Mouse (Mus musculus) MN1 (cell line): ENCODE data around the gene Gfpt1.
A peak's percentile ranks its signal among the peaks of the same experiment; 100 is the strongest.

Source experiments
- DNase-seq: peaks from one replicate; pipeline ENCODE4 v3.0.0-alpha.2; 2016; ENCODE audit warnings: low spot score

Gene Gfpt1

DNA sequence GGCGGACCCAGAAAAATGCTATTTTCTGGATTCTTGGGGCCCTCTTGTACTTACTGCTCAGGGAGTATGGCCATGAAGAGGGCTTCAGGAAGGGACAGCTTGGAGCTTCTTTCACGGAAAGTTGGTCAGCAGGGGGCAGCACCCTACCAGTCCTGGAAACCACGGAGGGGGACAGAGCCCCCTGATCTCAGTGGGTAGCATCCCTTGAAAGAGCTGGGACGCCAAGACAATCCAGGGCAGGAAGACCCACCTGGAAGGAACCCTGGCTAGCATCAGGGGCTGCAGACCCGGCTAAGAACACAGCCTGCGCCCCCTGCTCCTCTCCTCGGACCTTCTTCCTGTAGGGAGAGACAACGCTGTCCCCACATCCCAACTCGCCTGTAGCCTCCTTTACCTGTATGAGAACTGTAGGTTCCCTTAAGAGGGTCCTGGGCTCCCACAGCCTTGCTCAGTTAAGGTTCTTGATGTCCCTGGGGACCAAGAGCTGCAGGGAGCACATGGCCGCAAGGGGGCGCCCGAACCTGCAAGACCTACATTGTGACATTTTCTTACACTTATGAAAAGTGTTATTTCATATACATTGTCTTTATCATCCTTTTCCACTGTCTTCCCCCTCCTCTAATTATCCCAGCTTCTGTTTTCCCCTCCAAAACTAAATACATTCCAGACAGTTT lies 58.8 kb downstream of the Gfpt1 start:
- DNase-seq = peak; percentile 94

DNA sequence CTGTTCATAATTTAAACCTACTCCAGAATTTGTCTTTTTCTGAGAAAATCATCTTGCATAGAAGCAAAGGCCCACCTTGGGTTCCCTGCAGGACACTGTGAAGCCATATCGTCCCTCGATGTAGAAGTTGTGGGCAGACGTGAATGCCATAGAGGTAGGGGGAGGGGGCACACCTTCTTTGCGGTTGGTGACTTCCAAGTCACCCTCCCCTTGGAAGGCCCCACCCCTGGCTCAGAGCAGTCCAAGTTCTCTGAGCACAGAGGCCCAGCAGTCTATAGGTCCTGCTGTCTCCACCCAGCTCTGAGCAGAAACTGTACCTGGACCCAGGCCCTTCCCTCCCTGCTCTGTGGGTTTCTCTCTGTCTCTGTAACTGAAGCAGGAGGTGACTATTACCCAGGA lies 59.3 kb downstream of the Gfpt1 start:
- DNase-seq = no peak

DNA sequence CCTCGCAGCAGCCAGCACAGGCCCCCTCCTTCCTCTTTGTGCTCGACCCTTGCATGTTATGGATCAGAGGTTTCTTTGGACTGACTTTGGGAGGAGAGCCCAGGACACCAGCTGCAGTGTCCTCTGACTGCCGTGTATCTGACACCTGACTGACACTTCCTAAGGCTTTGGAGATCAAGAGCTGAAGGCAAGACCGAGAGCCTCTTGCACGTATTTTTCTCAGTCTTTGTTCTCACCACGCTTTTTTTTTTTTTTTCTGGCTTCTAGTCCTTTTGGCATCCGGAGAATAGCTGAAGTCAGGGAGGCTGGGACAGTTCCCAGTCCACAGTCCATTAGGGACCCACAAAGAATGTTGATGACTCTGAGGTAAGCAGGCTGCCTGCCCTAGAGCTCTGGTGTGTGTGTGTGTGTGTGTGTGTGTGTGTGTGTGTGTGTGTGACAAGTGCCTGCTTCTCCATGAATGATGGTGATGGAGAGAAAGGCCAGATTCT lies 59.8 kb downstream of the Gfpt1 start:
- peak; percentile 20 for DNase-seq

DNA sequence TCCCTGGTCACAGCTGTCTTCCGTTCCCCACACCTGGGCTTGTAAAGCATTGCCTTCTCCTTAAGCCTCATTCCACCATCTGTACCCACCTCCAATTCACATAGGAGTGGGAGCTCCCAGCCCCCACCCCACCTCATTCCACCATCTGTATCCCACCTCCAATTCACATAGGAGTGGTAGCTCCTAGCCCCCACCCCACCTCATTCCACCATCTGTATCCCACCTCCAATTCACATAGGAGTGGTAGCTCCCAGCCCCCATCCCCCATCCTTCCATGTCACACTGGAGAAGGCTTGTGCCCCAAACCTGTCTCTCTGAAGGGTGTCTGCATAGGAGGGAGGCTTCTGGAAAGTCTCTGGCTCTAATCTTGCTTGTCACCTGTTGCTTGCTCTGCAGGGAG lies 60.7 kb downstream of the Gfpt1 start:
- DNase-seq = no peak

DNA sequence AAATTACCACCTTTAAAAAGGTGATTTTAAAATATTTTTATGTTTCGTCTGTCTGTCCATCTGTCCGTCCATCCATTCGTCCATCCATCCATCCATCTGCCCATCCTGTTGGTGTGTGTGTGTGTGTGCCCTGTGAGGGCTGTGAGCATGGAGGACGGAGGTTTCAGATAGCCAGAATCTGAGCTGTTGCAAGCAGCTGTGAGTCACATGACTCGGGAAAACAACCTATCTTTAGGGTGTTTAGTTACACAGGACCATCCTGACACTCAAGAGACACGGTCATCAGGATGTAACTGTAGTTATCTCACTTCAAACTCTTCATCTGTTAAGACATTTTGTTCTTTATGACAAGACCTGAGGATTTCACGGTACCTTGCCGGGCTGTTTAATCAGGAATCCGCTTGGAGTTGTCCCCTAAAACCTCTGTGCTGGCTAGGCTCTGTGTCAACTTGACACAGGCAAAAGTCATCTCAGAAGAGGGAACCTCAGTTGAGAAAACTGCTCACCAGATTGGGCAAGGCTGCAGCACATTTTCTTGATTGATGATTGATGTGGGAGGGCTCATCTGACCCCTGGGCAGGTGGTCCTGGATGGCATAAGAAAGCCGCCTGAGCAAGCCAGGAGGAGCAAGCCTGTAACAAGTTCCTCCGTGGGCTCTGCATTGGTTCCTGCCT lies 61.6 kb downstream of the Gfpt1 start, which contains the start of gene D6Ertd527e:
Gene D6Ertd527e (plus strand): TSS at position 624 of the 674 bp plus-strand sequence.
- no peak for DNase-seq

DNA sequence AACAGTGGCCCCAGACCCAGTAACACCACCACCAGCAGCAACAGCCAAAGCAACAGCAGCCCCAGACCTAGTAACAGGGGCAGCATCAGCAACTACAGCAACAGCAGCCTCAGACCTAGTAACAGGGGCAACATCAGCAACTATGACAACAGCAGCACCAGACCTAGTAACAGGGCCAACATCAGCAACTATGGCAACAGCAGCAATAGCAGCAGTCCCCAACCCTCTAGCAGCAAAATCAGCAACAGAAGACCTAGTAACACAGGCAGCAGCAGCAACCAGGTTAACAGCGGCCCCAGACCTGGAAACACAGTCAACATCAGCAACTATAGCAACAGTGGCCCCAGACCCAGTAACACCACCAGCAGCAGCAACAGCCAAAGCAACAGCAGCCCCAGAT lies 68.8 kb downstream of the Gfpt1 start:
- DNase-seq = peak; percentile 41

DNA sequence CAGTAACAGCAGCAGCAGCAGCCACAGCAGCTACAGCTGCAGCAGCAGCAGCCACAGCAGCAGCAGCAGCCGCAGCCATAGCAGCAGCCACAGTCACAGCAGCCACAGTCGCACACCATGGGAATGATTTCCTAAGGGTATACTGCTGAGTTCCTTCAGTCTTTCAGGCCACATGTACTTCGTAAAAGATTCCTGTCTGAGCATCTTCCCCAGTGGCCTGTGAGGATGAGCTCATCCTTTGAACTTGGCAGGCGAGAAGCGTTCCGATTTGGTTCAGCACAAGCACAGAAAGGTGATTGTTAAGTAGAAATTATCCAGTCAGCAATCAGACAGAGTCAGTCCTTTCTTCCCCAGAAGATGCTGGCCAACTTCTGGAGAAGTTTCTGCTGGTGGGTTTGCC lies 69.5 kb downstream of the Gfpt1 start:
- DNase-seq = peak; percentile 67

DNA sequence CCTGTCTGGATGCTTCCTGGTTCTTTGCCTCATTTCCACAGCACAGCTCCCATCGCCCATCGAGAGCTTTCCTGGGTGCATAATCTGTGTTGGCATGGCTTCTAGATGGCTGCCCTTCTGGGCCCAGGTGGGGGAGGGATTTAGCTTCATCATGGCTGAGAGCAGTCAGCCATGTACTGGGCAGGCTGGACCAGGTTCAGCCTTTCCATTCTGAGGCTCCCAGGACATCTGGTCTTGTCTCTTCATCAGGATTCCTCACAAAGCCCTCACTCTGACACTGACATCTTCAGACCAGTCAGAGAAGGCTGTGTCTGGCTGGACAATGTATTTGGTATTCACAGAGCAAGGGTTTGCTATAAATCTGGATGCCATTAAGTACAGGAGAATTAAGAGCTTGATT lies 73.3 kb downstream of the Gfpt1 start:
- no peak for DNase-seq

DNA sequence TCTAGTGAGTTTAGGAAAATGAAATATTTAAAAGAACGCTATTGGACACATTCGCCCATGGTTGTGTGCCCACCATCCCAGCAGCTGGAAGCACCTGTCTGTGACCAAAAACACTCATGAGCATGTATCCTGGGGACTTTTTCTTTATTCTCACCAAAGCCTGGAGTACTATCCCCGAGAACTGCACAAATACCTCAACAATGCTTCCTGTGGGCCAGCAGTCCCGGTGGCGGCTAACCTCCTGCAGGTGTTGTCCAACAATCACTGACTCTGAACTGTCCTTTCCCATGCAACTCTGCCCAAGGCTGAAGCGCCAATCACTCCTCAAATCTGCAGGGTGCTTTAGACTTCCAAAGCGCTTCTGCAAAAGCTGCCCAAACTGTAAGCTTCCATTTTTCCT lies 74.0 kb downstream of the Gfpt1 start:
- DNase-seq = no peak

DNA sequence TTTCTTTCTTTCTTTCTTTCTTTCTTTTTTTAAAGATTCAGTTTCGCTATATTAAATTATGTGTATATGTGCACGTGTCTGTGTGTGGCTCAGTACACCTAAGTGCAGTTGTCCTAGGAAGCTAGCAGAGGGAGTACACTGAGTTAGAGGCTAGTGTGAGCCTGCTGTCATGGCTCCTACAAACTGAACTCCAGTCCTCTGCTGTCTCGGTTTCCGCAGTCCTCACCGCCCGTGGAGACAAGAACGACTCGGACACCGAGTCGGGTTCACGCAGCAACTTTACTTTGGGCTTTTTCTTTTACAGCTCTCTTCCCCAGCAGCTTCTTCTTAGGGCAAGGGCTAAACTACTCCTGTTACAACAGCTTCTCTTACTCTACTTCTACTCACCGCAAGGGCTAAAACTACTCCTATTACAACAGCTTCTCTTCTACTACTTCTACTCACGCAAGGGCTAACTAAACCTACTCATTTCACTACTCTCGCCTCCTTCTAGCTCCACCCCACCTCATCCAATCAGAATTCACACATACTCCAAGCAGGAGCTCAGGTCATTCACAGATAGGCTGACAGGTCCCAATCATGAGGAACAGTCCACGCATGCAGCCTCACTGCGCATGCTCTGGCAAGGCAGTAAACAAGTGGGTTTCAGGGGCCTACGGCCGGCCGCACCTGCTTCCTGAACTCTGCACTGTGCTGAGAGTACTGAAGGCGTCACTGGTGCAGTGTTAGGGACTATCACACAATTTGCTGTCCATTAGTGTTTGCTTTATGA lies 76.6 kb downstream of the Gfpt1 start:
- no peak for DNase-seq

DNA sequence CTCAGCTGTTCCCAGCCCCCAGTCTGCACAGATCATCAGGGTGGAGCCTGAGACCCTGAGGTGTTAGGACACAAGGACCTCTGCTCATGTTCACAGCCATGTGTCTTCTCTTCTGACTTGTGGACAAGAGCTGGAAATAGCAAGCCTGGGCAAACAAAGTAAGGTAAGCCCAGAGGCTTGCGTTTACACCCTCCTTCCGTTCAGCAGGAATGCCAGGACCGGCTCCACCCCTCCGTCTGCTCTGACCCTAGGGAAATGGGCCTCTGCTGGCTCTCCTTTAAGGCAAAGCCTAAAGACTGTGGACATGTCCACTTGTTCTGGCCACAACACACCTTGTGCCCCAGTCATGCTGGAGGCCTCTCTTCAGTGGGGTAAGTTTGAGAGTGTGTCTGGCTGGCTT lies 77.3 kb downstream of the Gfpt1 start:
- no peak for DNase-seq

DNA sequence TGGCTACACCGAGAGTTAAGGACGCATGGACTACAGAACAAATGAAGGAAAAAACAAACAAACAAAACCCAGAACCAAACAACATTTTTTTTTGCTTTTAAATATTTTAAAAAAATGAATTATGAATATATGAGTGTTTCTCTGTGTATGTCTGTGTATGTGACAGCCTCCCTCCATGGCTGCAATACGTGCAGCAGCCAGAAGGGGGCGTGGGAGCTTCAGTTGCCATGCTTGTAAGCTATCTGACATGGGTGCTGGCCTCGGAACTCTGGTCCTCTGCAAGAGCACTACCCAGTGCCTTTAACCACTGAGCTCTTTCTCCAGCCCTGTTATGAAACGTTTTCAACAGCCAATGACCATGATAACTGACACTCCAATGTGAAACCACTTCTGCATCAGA lies 78.0 kb downstream of the Gfpt1 start:
- DNase-seq = no peak

DNA sequence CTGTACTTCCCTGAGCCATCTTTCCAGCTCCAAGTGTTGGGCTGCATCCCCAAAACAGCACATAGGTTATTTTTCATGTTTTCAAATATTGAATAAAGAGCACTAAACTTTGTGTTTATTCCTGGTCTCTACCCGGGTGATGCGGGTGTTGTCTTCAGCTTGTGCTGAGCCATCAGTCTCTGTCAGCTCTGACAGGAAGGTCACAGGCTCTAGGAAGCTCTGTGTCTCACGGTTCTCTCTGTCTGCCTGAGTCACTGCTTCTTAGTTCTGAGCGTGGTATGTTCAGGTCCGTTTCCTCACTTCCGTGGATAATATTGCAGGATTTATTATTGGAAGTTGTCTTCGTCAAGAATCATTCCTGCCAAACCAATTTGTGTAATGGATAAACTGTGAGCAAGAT lies 79.3 kb downstream of the Gfpt1 start:
- DNase-seq = no peak

DNA sequence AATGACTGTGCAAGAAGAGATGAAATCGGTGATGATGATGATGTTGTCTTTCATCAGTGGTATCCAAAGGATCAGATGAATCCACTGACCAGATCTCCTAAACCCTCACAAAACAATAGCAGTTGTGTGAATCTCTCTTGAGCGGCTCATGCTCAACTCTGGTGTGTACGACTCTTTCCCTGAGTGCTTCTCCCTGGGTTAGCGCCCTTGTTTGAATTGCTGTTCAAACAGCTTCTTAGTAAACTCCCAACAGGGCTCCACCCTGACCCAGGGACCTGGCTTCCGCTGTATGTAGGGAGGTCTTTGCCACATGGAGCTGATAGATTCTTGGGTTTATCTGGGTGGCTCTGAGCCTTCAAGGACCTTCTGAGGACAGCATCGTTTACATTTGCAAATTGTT lies 80.8 kb downstream of the Gfpt1 start:
- no peak for DNase-seq

DNA sequence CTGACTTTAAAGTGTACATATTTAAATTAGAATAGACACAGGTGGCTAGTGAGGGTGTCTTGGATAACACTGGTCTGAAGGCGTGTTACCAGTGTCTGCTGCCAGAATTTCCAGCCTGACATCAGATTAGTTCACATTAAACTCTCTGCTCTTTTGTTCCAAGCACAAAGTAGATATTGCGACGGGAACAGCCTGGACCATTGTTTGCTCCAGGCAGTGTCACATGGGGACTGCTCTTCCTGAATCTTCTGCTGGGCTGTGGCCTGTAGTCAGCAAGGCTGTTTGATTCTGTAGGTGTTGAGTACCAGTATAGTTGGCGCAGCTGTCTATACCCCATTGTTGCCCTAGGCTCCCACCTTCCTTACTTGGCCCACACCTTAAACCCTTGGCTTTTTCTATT lies 81.3 kb downstream of the Gfpt1 start:
- DNase-seq = no peak

DNA sequence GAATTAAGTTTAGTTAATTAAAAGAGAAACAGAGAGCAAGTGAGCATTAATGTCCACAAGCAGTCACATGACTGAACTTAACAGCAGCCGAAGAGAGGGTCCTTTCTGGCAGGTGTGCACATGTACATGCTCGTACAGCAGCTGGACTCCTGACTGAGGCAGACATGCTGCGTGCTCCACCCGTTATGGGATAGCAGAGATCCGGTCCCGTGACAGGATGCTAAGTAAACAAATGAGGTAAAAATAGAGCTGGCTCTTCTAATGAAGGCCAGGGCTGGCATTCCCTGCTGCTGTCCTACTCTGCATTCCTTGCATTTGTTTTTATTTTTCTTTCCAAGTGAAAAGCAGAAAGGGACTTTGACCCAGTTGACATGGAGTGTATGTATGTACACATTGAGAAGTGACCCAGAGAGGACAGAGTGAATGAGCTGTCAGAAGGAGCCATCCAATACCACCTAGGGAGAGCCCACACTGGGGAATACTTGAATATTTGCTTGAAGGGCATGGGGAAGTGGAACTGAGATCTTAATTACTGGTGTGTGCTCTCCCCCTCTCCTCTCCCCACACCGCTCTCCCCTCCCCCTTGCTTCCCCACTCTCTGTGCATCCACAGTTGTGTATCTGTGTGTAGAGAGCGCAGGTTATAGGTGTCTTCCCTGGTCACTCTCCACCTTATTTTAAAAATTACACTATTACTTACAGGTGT lies 84.6 kb downstream of the Gfpt1 start:
- DNase-seq = peak; percentile 68

DNA sequence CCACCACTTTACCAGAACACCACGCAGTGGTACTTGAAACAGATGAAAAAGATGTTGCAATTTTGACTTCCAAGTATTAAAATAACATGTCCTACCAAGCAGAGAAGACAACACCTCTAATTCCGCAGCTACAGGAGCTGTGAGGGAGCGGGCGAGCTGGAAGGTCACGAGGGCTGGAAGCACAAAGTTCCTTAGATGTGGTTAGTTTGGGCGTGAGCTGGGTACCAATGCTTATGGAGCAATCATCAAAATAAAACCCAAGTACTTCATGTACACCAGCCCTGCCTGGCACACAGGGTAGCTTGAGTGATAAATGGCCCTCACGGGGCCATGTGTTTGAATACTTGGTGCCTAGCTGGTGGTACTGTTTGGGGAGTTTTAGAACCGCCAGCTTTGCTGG lies 87.2 kb downstream of the Gfpt1 start:
- no peak for DNase-seq

DNA sequence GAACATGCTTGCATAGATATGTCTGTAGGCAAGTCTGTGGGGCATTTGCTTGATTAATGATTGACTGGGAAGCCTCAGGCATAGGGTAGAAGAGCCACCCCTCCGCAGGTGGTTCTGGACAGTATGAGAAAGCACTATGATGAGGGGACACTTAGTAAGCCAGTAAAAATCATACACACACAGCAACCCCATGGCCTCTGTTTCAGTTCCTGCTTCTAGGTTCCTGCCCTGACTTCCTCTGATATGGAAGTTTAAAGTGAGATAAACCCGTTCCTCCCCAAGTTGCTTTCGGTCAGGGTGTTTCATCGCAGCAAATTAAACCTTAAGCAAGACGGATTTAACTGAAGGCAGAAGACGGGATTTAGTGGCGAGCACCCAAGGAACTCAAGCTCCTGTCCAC lies 88.0 kb downstream of the Gfpt1 start:
- DNase-seq = no peak

DNA sequence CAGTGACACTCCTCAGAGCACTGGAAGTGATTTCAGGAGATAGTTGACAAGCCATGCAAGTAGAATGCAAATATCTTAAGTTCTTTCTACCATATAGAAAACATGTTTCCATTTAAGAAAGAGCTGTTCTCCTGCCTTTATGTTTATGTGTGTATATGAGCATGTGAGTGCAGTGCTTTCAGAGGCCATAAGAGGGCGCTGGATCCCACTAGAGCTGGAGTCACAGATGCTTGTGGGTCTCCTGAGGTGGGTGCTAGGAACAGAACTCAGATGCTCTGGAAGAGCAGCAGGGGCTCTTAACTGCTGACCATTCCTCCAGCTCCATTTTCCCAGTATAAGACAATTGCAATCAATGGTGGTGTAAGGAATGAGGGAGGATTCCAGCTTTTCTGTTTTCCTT lies 88.4 kb downstream of the Gfpt1 start:
- no peak for DNase-seq

DNA sequence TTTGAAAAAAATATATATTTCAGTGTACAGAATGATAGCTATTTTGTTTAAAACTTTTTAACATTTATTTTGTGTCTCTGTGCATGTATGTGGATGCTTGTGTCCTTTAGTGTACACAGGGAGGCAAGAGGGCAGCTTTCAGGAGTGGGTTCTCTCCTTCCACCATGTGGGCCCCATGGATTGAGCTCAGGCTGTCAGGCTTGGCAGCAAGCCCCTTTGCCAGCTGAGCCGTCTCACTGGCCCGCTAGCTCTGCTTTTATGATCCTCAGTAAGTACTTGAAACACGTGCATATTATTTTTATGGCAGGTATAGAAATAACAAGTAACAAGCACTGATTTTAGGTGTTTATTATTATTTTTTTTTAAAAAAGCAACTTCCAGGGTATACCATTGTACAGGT lies 90.9 kb downstream of the Gfpt1 start:
- no peak for DNase-seq

DNA sequence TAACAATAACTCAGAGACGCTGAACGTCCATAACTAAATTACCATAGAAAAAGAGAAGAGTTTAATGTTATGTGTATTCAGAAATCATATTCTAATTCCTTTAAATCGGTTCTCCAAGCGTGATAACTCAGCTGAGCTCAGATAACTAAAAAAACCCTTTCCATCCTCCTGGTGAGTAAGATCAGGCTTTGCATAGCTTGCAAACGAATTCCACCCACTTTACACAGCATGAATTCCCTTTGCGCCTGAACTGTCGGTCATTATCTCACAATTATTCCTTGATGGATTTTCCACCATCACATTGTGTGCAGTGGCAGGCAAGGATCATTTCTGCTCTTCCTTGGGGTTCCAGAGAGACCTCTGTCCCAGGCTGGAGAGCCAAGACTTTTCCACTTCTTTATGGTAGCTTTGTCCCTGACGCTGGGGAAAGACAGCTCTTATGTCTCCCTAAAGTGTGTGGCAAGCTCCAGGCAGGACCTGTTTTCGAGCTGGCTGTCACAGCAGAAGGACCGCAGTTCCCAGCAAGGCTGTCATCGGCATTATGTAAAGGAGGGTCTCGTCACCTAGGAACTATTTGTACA lies 91.4 kb downstream of the Gfpt1 start:
- no peak for DNase-seq

DNA sequence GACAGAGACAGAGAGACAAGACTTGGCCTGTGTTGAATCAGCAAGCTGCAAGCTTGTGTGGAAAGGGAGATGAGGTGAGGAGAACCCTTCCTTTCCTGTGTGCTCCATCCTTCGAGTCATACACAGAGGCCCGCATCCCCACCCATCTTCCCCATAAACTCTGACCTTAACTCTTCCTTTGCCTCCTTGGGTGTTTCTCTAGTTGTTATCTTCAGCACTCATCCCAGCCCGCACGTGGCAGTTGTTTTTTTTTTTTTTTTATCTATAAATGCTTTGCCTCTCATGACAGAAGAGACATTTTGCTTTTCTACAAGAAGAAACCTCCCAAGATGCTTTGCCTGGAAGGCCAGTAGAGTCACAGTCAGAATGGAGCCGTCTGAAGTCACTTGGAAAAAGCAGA lies 95.8 kb downstream of the Gfpt1 start:
- DNase-seq = no peak
